Mouse (Mus musculus) liver, postnatal 0 days (tissue): ENCODE measurements at regions not wholly inside any gene's neighbourhood (a gene's known extent, or its start where the extent isn't known, plus 50 kb on each side); places are given as distances from the start of the nearest gene placed in this dataset.

ENCODE experiments used
- CTCF ChIP-seq: sonication (generic); IDR thresholded peaks from 2 replicates; pipeline ENCODE4 v1.5.1; 2016; ENCODE audit warnings: antibody characterized with exemption, low read depth
- EP300 ChIP-seq: IDR thresholded peaks from 2 replicates; pipeline ENCODE4 v1.6.1; 2016; ENCODE audit warnings: antibody characterized with exemption, low read depth, mild to moderate bottlenecking

DNA sequence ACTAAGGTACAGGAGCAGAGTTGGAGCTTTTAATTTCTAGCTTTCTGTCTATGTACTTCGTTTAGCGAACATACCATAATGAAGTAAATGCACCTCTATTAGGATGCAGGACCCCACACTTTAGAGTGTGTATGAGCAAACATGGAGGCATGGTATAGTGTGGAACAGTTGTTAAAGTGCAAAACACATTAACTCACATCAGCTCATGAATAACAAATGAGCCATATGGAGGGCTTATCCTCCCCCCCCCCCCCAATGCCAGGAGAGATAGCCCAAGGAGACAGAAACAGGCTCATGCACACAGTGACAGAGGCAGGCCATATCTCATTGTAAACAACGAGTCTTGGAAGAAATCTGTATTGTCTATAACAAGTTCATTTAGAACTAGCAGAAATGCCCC lies 270.9 kb upstream of the Sall1 start:
- no peak for TF ChIP-seq CTCF
- no peak for TF ChIP-seq EP300
